Mouse (Mus musculus): Measurements from ENCODE around the gene Kmo. TPM values are rescaled to one million over a fixed set of nuclear protein-coding genes. Genes with fewer than 3 reads are reported as not detected.

Gene Kmo
- polyA plus RNA-seq, 1 experiment from 2014 or later, result 26.5 TPM

DNA sequence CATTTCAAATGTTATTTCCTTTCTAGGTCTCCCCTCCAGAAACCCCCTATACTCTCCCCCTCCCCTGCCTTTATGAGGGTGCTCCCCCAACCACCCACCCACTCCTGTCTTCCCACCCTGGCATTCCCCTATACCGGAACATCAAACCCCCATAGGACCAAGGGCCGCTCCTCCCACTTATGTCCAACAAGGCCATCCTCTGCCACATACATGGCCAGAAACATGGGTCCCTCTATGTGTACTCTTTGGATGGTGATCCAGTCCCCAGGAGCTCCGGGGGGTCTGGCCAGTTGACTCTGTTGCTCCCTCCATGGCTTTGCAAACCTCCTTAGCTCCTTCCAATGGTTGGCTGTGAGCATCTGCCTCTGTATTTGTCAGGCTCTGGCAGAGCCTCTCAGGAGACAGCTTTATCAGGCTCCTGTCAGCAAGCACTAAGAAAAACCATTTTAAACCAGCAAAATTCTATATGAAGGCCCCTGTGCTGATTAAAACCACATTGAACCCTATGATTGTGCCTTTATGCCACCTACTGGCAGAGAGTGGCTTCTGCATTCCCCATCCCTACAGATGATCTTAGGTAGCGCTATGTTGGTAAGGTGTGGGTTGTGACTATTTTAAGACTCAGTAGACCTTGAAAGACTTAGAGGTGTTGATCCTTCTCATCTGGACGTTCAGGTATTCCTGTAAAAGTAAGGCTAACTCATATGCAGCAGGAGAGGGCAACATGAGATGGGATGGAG lies 48.7 kb downstream of the Kmo start:
- 67% methylated on average over 5 of the region's 5 CpGs for WGBS (ENCODE audit: insufficient replicate concordance)
- Histone ChIP-seq H3K27ac (ENCODE audit: low read depth) (no peak overlapping the region), H3K4me2 (ENCODE audit: low read depth, low read length) (no peak overlapping the region), H3K9ac (replicated peaks) (no peak overlapping the region), H3K4me3 (ENCODE audit: low read depth, low read length) (no peak overlapping the region), H3K9me3 (ENCODE audit: low read length) (no peaks in the 10 kb centered on the region), H3K36me3 (replicated peaks; ENCODE audit: insufficient read depth, low read length) (no peaks in the 10 kb centered on the region), H3K4me1 (ENCODE audit: insufficient read depth) (no peaks in the 10 kb centered on the region), H3K27me3 (ENCODE audit: insufficient read depth, low read length) (no peaks in the 10 kb centered on the region)
- peak; percentile 56 for ATAC-seq
- no peak for TF ChIP-seq EP300 (IDR thresholded peaks at IDR 0.05; ENCODE audit: low read depth)
- TF ChIP-seq CTCF (IDR thresholded peaks at IDR 0.05; ENCODE audit: low read depth), result peak; percentile 80
- no peak for DNase-seq

DNA sequence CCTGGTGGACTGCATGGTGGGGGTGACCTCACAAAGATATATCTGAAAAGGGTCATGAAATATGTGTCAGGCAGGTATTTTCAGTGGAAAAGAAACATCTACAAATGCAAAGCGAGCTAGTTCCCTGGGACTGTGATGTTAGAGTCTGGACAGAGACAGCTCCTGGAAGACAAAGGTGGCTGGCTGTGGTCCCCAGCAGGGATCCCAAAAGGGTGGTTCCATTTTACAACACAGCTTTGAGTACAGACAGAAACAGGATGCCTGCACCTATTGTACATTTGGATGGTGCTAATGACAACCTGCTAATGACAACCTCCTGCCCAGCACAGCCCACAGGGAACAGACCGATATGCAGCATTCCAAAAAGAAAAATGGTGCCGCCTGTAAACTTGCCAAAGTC lies 49.3 kb downstream of the Kmo start:
- Histone ChIP-seq H3K9ac (replicated peaks) (no peak overlapping the region), H3K4me2 (ENCODE audit: low read depth, low read length) (no peak overlapping the region), H3K27ac (ENCODE audit: low read depth) (no peak overlapping the region), H3K36me3 (replicated peaks; ENCODE audit: insufficient read depth, low read length) (no peaks in the 10 kb centered on the region), H3K4me1 (ENCODE audit: insufficient read depth) (no peaks in the 10 kb centered on the region), H3K4me3 (ENCODE audit: low read depth, low read length) (no peak overlapping the region), H3K27me3 (ENCODE audit: insufficient read depth, low read length) (no peaks in the 10 kb centered on the region), H3K9me3 (ENCODE audit: low read length) (no peaks in the 10 kb centered on the region)
- ATAC-seq, result no peak
- no peak for DNase-seq
- 82% methylated on average over 3 of the region's 3 CpGs for WGBS (ENCODE audit: insufficient replicate concordance)
- TF ChIP-seq CTCF (IDR thresholded peaks at IDR 0.05; ENCODE audit: low read depth) (no peak), EP300 (IDR thresholded peaks at IDR 0.05; ENCODE audit: low read depth) (no peak)

DNA sequence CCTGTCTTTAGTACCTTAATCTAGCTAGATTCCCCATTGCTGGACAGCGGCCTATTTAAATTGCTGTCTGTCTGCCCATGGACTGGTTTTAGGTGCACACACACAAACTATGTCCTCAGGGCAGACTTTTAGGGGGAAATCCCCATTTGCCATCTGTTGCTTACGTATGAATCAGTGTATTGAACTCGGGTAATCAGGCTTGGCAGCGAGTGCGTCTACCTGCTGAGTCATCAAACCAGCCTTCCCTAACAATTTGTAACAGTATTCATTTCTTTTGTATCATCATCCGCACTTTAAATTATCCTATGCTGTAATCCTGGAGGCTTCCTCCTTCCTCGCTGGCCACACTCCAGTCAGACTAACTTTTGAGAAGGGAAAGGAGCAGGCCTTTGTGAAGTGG lies 49.9 kb downstream of the Kmo start:
- Histone ChIP-seq H3K9me3 (ENCODE audit: low read length) (no peaks in the 10 kb centered on the region), H3K27ac (ENCODE audit: low read depth) (no peak overlapping the region), H3K4me3 (ENCODE audit: low read depth, low read length) (no peak overlapping the region), H3K4me2 (ENCODE audit: low read depth, low read length) (no peak overlapping the region), H3K4me1 (ENCODE audit: insufficient read depth) (no peaks in the 10 kb centered on the region), H3K9ac (replicated peaks) (no peak overlapping the region), H3K27me3 (ENCODE audit: insufficient read depth, low read length) (no peaks in the 10 kb centered on the region), H3K36me3 (replicated peaks; ENCODE audit: insufficient read depth, low read length) (no peaks in the 10 kb centered on the region)
- no peak for ATAC-seq
- 80% methylated on average over 7 of the region's 7 CpGs for WGBS (ENCODE audit: insufficient replicate concordance)
- no peak for TF ChIP-seq EP300 (IDR thresholded peaks at IDR 0.05; ENCODE audit: low read depth)
- no peak for DNase-seq

DNA sequence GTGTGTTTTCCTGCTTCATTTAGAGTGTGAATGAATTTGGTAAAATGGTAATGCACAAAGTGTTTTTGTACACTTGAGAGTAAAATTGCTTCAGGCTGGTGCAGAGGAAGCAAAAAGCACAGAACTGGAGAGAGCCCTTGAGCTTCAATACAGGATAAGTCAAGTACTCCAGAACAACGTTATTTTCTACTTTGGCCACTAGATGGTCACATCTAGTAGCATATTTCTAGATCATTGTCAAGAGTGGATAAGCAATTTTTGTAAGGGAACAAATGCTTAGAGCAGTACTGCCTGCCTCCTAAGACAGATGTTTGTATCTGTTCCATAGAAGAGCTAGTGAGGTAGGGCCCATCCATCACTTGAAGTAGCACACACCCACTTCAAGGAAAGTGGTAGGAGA lies 51.4 kb downstream of the Kmo start:
- DNase-seq (no peak), ATAC-seq (no peak)
- Histone ChIP-seq H3K27ac (ENCODE audit: low read depth) (no peak overlapping the region), H3K4me1 (ENCODE audit: insufficient read depth) (no peaks in the 10 kb centered on the region), H3K9me3 (ENCODE audit: low read length) (no peaks in the 10 kb centered on the region), H3K27me3 (ENCODE audit: insufficient read depth, low read length) (no peaks in the 10 kb centered on the region), H3K4me2 (ENCODE audit: low read depth, low read length) (no peak overlapping the region), H3K9ac (replicated peaks) (no peak overlapping the region), H3K36me3 (replicated peaks; ENCODE audit: insufficient read depth, low read length) (no peaks in the 10 kb centered on the region), H3K4me3 (ENCODE audit: low read depth, low read length) (no peak overlapping the region)
- TF ChIP-seq EP300 (IDR thresholded peaks at IDR 0.05; ENCODE audit: low read depth), result no peak
- peak; percentile 36; the same call in 1 of the 2 replicates for TF ChIP-seq CTCF (IDR thresholded peaks at IDR 0.05; ENCODE audit: low read depth)
- WGBS (ENCODE audit: insufficient replicate concordance), result 7% methylated on average over 1 of the region's 1 CpGs

DNA sequence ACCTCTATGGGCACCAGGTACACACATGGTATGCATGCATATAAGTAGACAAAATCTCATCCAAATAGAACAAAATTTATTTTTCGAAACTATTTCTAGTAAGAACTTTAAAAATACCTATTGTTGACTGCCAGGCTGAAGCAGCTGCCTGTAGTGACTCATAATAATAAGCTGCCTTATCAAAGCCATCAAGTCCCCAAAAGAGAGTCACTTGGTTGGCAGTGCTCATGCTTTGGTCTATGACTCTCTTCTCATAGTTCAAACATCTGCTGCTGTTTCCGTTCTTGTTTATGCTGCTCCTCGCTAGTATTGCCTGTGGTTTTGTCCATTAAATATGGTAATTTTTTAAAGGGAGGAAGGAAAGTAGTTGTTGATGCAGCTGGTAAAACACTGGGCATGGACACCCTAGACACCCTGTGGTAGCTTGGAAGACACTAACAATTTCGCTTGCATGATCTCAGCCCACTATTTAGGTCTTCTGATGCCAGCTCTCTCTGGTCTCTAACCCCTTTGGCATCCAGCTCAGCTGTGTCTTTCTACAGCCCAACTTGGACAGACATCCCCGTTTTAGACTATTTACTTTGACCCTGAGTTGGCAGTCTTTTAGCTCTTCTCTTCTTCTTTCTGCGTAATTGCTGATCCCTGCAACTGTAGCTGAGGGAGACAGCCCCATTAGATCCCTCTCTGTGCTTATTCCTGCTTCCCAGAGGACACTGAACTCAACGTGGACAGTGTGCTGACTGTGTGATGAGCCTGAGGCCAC lies 53.6 kb downstream of the Kmo start:
- Histone ChIP-seq H3K27ac (ENCODE audit: low read depth) (no peak overlapping the region), H3K27me3 (ENCODE audit: insufficient read depth, low read length) (no peaks in the 10 kb centered on the region), H3K4me3 (ENCODE audit: low read depth, low read length) (no peak overlapping the region), H3K4me2 (ENCODE audit: low read depth, low read length) (no peak overlapping the region), H3K9ac (replicated peaks) (no peak overlapping the region), H3K36me3 (replicated peaks; ENCODE audit: insufficient read depth, low read length) (no peaks in the 10 kb centered on the region), H3K4me1 (ENCODE audit: insufficient read depth) (no peaks in the 10 kb centered on the region), H3K9me3 (ENCODE audit: low read length) (no peaks in the 10 kb centered on the region)
- no peak for DNase-seq
- ATAC-seq, result no peak
- TF ChIP-seq CTCF (IDR thresholded peaks at IDR 0.05; ENCODE audit: low read depth), result no peak
- TF ChIP-seq EP300 (IDR thresholded peaks at IDR 0.05; ENCODE audit: low read depth), result no peak
- WGBS (ENCODE audit: insufficient replicate concordance), result 67% methylated on average over 7 of the region's 7 CpGs

DNA sequence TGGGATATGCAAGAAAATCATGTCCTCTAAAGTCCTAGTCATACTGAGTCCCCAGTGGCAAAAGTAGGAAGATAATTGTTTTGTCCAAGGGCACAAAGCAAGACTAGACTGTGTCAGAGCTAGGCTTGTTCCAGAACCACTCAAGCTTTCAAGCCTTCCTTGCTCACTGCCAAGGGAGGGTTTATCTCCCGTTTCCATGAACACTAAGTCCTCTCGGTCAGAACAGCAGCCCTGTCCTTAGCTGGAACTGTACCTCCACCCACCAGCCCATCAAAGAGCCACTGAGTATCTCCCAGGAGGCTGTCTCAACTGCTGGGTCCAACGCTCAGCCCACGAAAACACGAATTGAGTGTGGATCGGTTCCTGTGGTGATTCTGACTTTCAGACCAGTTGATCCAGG lies 54.9 kb downstream of the Kmo start:
- DNase-seq (no peak), ATAC-seq (no peak)
- no peak overlapping the region for H3K4me3 ChIP-seq (ENCODE audit: low read depth, low read length)
- H3K9ac ChIP-seq (replicated peaks), result no peak overlapping the region
- H3K27me3 ChIP-seq (ENCODE audit: insufficient read depth, low read length), result no peaks in the 10 kb centered on the region
- H3K4me2 ChIP-seq (ENCODE audit: low read depth, low read length), result no peak overlapping the region
- H3K4me1 ChIP-seq (ENCODE audit: insufficient read depth), result no peaks in the 10 kb centered on the region
- H3K27ac ChIP-seq (ENCODE audit: low read depth), result no peak overlapping the region
- no peak for TF ChIP-seq CTCF (IDR thresholded peaks at IDR 0.05; ENCODE audit: low read depth)
- TF ChIP-seq EP300 (IDR thresholded peaks at IDR 0.05; ENCODE audit: low read depth), result no peak
- 76% methylated on average over 6 of the region's 6 CpGs for WGBS (ENCODE audit: insufficient replicate concordance)
- no peaks in the 10 kb centered on the region for H3K36me3 ChIP-seq (replicated peaks; ENCODE audit: insufficient read depth, low read length)
- H3K9me3 ChIP-seq (ENCODE audit: low read length), result no peaks in the 10 kb centered on the region

Data from liver, postnatal 0 days (tissue).